Mouse (Mus musculus) kidney, postnatal 0 days (tissue): ENCODE measurements around the gene Psmc2. TPM values are rescaled to one million over a fixed set of nuclear protein-coding genes. Genes with fewer than 3 reads are reported as not detected.

Experiments
- ATAC-seq: fragments of 200-750 bp; cut with Nextera tagmentation; replicated peaks from 2 replicates; pipeline ENCODE4 v1.8.0; 2017; ENCODE audit warnings: low read depth, moderate number of reproducible peaks, moderate TSS enrichment, moderate library complexity; ENCODE audit not compliant: low FRiP score
- DNase-seq: peaks from one replicate; pipeline ENCODE4 v3.0.0-alpha.2; 2016; ENCODE audit warnings: low spot score
- H3K27ac ChIP-seq: fragments of 300-500 bp; sonication (generic); 2 replicates; pipeline ENCODE4 v1.5.1; 2014; ENCODE audit warnings: mild to moderate bottlenecking
- H3K27me3 ChIP-seq: fragments of 300-500 bp; sonication (generic); 2 replicates; pipeline ENCODE4 v1.6.1; 2014; ENCODE audit warnings: low read length, mixed read lengths; ENCODE audit not compliant: insufficient read depth
- H3K36me3 ChIP-seq: fragments of 300-500 bp; sonication (generic); 2 replicates; pipeline ENCODE4 v1.6.1; 2014; ENCODE audit warnings: low read length, mixed read lengths; ENCODE audit not compliant: insufficient read depth
- H3K4me1 ChIP-seq: fragments of 300-500 bp; sonication (generic); replicated peaks from 2 replicates; pipeline ENCODE4 v1.6.1; 2014; ENCODE audit warnings: antibody characterized with exemption, low read length, mixed read lengths; ENCODE audit not compliant: insufficient read depth
- H3K4me2 ChIP-seq: fragments of 300-500 bp; sonication (generic); 2 replicates; pipeline ENCODE4 v1.6.1; 2014; ENCODE audit warnings: mild to moderate bottlenecking, low read length, moderate library complexity, mixed read lengths
- H3K4me3 ChIP-seq: fragments of 300-500 bp; sonication (generic); replicated peaks from 2 replicates; pipeline ENCODE4 v1.5.1; 2014; ENCODE audit warnings: low read depth, low read length
- H3K9ac ChIP-seq: fragments of 300-500 bp; sonication (generic); 2 replicates; pipeline ENCODE4 v1.6.1; 2014; ENCODE audit warnings: low read depth, low read length
- H3K9me3 ChIP-seq: fragments of 300-500 bp; sonication (generic); replicated peaks from 2 replicates; pipeline ENCODE4 v1.6.1; 2016; ENCODE audit warnings: low read length, inconsistent platforms, mixed read lengths
- CTCF ChIP-seq: IDR thresholded peaks from 2 replicates; pipeline ENCODE4 v1.5.1; 2016; ENCODE audit warnings: antibody characterized with exemption, low read depth, mild to moderate bottlenecking, moderate library complexity
- WGBS: fragments of 180-500 bp; shearing (Covaris S2); extraction: QIAGEN DNeasy Blood & Tissue Kit; methylation state at CpG from one replicate; pipeline ENCODE4 v1.1.7; 2014; 5-methylcytosine and 5-hydroxymethylcytosine counted together
- polyA plus RNA-seq: library from polyadenylated mRNA; unstranded; fragments of >200 nt; fragmentation: Nextera tagmentation; extraction: Ambion mirVana; gene quantifications from 2 replicates; pipeline ENCODE4 v1.2.1, GENCODE M21; 2015

The Psmc2 gene
- polyA plus RNA-seq, 1 experiment from 2014 or later: 157 TPM

DNA sequence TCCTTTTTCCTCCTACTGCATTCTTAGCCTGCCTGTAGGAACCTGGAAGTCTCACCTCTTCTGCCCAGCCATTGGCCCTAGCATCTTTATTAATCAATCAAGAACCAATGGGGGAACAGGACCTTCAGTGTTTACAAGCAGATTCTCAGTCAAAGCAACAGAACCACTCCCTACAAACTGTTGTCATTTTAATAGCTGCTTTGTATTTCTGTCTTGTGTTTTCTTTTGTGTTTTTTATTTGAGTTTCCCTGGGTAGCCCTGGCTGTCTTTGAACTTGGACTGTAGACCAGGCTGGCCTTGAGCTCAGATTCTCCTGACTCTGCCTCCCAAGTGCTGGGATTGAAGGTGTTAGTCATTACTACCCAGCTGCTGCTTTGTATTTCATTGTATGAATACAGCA is 7.1 kb downstream of the Psmc2 start:
- no peak for DNase-seq
- Histone ChIP-seq H3K4me1 (no peaks in the 10 kb centered on the region), H3K27me3 (no peaks in the 10 kb centered on the region), H3K27ac (no peak overlapping the region), H3K9me3 (no peaks in the 10 kb centered on the region), H3K36me3 (peaks cover 5% of the 10 kb centered on the region), H3K9ac (no peak overlapping the region), H3K4me3 (no peak overlapping the region), H3K4me2 (no peak overlapping the region)
- no peak for ATAC-seq
- TF ChIP-seq CTCF: no peak

DNA sequence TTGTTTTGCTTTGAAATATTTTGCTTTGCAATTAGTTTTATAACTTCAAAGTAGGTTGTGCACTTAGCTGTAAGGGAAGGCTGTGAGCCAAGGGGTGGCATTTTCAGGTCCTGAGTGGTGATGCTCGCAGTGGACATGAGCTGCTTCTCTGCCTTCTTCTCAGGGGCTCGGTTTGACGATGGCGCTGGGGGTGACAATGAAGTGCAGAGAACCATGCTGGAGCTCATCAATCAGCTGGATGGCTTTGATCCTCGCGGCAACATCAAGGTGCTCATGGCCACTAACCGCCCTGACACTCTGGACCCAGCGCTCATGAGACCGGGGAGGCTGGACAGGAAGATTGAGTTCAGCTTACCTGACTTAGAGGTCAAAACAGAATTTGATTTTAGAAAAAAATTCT is 17.8 kb downstream of the Psmc2 start:
- Histone ChIP-seq H3K9me3 (no peaks in the 10 kb centered on the region), H3K4me2 (no peak overlapping the region), H3K9ac (no peak overlapping the region), H3K4me1 (no peaks in the 10 kb centered on the region), H3K27ac (no peak overlapping the region), H3K36me3 (peaks cover 39% of the 10 kb centered on the region), H3K27me3 (no peaks in the 10 kb centered on the region), H3K4me3 (no peak overlapping the region)
- no peak for DNase-seq
- WGBS: 77% methylated on average over 9 of the region's 9 CpGs
- TF ChIP-seq CTCF: no peak
- no peak for ATAC-seq

DNA sequence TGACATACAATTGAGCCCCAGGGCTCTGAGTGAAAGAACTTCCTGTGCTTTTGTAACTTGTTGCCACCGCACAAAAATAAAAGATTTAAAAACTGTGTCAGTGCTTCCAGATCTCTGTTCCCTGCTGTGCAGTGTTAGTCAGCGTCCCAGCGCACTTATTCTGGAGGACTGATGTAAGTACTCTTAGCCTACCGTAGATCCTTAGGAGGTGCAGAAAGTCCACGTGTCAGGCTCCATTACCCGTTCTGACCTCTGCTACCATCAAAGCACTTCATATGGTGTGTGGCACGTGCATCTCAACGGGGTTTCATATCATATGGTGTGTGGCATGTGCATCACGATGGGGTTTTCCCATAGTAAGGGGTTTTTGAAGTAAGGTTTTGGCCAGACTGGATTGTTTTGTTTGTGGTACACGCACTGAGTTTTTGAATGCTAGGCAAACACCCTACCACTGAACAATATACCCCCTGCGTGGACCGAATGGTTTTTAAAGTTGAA is 18.7 kb downstream of the Psmc2 start:
- H3K4me3 ChIP-seq: no peak overlapping the region
- no peak overlapping the region for H3K4me2 ChIP-seq
- DNase-seq: no peak
- no peak for ATAC-seq
- WGBS: 91% methylated on average over 12 of the region's 12 CpGs
- no peaks in the 10 kb centered on the region for H3K27me3 ChIP-seq
- no peaks in the 10 kb centered on the region for H3K9me3 ChIP-seq
- H3K4me1 ChIP-seq: no peaks in the 10 kb centered on the region
- no peak overlapping the region for H3K27ac ChIP-seq
- peaks cover 39% of the 10 kb centered on the region for H3K36me3 ChIP-seq
- TF ChIP-seq CTCF: no peak
- H3K9ac ChIP-seq: no peak overlapping the region

DNA sequence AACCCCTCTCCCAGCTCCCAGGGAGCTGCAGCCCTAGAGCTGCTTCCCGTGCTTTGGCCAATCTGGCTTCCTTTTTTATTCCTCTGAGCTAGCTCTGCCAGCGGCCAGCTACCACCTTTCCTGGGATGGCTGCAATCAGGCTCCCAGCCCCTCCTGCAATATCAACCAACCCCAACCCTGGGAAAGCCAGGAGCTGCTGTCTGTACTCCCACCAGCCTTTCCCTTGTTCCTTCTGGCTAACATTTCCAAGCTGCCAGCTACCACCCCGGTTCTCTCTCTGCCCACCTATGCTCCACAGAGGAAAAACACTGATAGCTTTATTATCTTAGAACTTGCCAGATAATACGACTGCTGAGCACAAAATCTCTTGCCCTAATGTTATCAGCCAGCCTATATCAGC is 19.8 kb downstream of the Psmc2 start:
- DNase-seq (no peak), ATAC-seq (no peak)
- Histone ChIP-seq H3K4me1 (no peaks in the 10 kb centered on the region), H3K27ac (no peak overlapping the region), H3K9me3 (no peaks in the 10 kb centered on the region), H3K4me3 (no peak overlapping the region), H3K36me3 (peaks cover 32% of the 10 kb centered on the region), H3K4me2 (no peak overlapping the region), H3K27me3 (no peaks in the 10 kb centered on the region), H3K9ac (no peak overlapping the region)
- 76% methylated on average over 4 of the region's 4 CpGs for WGBS
- no peak for TF ChIP-seq CTCF

DNA sequence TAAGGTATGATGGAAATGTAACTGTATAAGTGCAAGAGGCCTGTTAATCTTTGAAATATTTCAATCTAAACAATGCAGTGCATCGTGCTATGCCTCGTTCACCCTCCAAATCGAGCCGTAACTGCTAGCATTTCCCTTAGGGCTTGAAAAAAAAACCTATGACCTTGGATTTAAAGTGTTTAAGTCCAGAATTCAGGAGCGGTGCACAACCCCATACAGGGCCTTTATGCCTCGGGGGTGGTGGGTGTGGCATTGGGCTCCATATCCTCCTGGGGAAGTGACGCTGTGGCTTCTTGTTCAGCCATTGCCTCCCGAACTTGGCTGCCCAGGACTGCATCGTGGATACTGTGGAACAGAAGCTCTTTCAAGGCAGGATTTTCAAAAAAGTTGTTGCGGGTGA is 25.8 kb downstream of the Psmc2 start:
- Histone ChIP-seq H3K27me3 (no peaks in the 10 kb centered on the region), H3K4me2 (no peak overlapping the region), H3K4me1 (no peaks in the 10 kb centered on the region), H3K9me3 (no peaks in the 10 kb centered on the region), H3K36me3 (no peaks in the 10 kb centered on the region), H3K27ac (no peak overlapping the region), H3K4me3 (no peak overlapping the region), H3K9ac (no peak overlapping the region)
- DNase-seq: no peak
- no peak for TF ChIP-seq CTCF
- 73% methylated on average over 10 of the region's 10 CpGs for WGBS
- no peak for ATAC-seq

DNA sequence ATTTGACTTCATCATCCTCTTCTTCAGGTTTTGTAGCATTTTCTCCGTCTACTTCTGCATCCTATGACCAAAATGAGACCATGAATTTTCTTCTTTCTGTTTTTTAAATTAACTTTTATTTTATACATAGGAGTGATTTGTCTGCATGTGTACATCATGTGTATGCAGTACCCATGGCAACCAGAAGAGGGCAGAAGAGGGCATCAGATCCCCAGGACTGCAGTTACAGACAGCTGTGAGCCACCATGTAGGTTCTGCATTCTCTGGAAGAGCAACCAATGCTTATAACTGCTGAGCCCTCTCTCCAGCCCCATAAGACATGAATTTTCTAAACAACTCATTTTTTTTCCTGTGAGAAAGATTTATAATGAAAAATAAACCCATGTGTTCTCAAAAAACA is 28.9 kb downstream of the Psmc2 start:
- Histone ChIP-seq H3K9ac (no peak overlapping the region), H3K4me3 (no peak overlapping the region), H3K4me2 (no peak overlapping the region), H3K36me3 (no peaks in the 10 kb centered on the region), H3K27ac (no peak overlapping the region), H3K4me1 (no peaks in the 10 kb centered on the region), H3K9me3 (no peaks in the 10 kb centered on the region), H3K27me3 (no peaks in the 10 kb centered on the region)
- no peak for ATAC-seq
- DNase-seq: peak; percentile 33
- TF ChIP-seq CTCF: peak; percentile 75
- WGBS: 58% methylated on average over 1 of the region's 1 CpGs

DNA sequence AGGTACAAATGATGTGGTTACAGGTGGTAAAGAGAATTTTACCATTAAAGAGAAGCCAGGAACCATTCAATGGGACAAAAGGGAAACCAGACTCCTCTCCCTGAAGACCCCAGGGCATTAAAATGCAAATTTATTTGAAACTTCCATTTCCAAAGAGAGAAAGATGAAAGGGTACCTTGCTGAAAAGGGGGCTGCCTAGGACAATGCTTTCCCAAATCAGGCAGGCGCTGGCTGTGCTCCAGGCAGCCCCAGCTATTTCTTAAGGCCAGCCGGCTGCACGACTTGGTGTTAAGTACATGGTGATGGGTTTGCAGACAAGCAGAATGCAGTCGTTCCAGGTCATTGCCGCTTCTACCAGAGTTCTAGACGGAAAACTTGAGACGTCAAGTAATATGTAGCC is 41.3 kb downstream of the Psmc2 start:
- no peaks in the 10 kb centered on the region for H3K36me3 ChIP-seq
- no peaks in the 10 kb centered on the region for H3K27me3 ChIP-seq
- ATAC-seq (no peak), DNase-seq (no peak)
- no peak overlapping the region for H3K4me2 ChIP-seq
- H3K4me3 ChIP-seq: no peak overlapping the region
- H3K27ac ChIP-seq: no peak overlapping the region
- H3K4me1 ChIP-seq: no peaks in the 10 kb centered on the region
- H3K9ac ChIP-seq: no peak overlapping the region
- H3K9me3 ChIP-seq: no peaks in the 10 kb centered on the region
- 22% methylated on average over 7 of the region's 7 CpGs for WGBS
- TF ChIP-seq CTCF: no peak
